Mouse (Mus musculus) stomach, embryonic 15.5 days (tissue): ENCODE data around the gene Cd300e. TPM values are rescaled to one million over a fixed set of nuclear protein-coding genes. Genes with fewer than 3 reads are reported as not detected.

Experiments
- ATAC-seq: fragments of 200-750 bp; cut with Nextera tagmentation; 2 replicates; pipeline ENCODE4 v1.8.0; 2017; ENCODE audit warnings: low read depth, moderate number of reproducible peaks, moderate TSS enrichment; ENCODE audit not compliant: insufficient read depth, low FRiP score
- H3K27ac ChIP-seq: fragments of 300-500 bp; sonication (generic); 2 replicates; pipeline ENCODE4 v1.5.1; 2015; ENCODE audit warnings: mild to moderate bottlenecking, inconsistent platforms
- H3K27me3 ChIP-seq: fragments of 300-500 bp; sonication (generic); replicated peaks from 2 replicates; pipeline ENCODE4 v1.6.1; 2015; ENCODE audit warnings: inconsistent platforms
- H3K36me3 ChIP-seq: fragments of 300-500 bp; sonication (generic); 2 replicates; pipeline ENCODE4 v1.6.1; 2015; ENCODE audit warnings: inconsistent platforms
- H3K4me1 ChIP-seq: fragments of 300-500 bp; sonication (generic); 2 replicates; pipeline ENCODE4 v1.6.1; 2015; ENCODE audit warnings: inconsistent platforms
- H3K4me2 ChIP-seq: fragments of 300-500 bp; sonication (generic); 2 replicates; pipeline ENCODE4 v1.6.1; 2015; ENCODE audit warnings: mild to moderate bottlenecking, inconsistent platforms
- H3K4me3 ChIP-seq: fragments of 300-500 bp; sonication (generic); replicated peaks from 2 replicates; pipeline ENCODE4 v1.5.1; 2015; ENCODE audit warnings: inconsistent platforms
- H3K9ac ChIP-seq: fragments of 300-500 bp; sonication (generic); 2 replicates; pipeline ENCODE4 v1.6.1; 2015; ENCODE audit warnings: inconsistent platforms
- H3K9me3 ChIP-seq: fragments of 300-500 bp; sonication (generic); 2 replicates; pipeline ENCODE4 v1.6.1; 2016; ENCODE audit warnings: inconsistent platforms
- WGBS: fragments of 180-500 bp; shearing (Covaris S2); methylation state at CpG from one replicate; pipeline ENCODE4 v1.1.7; 2015; 5-methylcytosine and 5-hydroxymethylcytosine counted together
- polyA plus RNA-seq: library from polyadenylated mRNA; unstranded; fragments of >200 nt; fragmentation: Nextera tagmentation; extraction: Ambion mirVana; gene quantifications from 2 replicates; pipeline ENCODE4 v1.2.1, GENCODE M21; 2015

The Cd300e gene
- 0.10 and 0.15 TPM in 2 replicates for polyA plus RNA-seq

GRCm38 (mm10) chr11:115062077-115062476 is at the start of gene Cd300e:
Gene Cd300e (minus strand): TSS chr11:115062177.
- Histone ChIP-seq H3K27ac (no peak within 1 kb of the TSS), H3K4me3 (no peak within 1 kb of the TSS), H3K9me3 (no peaks in the 10 kb centered on the region), H3K4me1 (0 out of 2 replicates have a peak, but pooled peaks cover 2% of the 10 kb centered on the region), H3K27me3 (no peaks in the 10 kb centered on the region), H3K4me2 (no peak within 1 kb of the TSS), H3K36me3 (no peaks in the 10 kb centered on the region), H3K9ac (no peak within 1 kb of the TSS)
- ATAC-seq = no peak
- 26% methylated on average over 5 of the region's 5 CpGs for WGBS

- H3K4me3 ChIP-seq = no peak overlapping the region
- no peak overlapping the region for H3K27ac ChIP-seq
- 76% methylated on average over 4 of the region's 5 CpGs for WGBS
- H3K9me3 ChIP-seq = no peaks in the 10 kb centered on the region
- H3K27me3 ChIP-seq = no peaks in the 10 kb centered on the region
- H3K4me1 ChIP-seq = no peaks in the 10 kb centered on the region
- ATAC-seq = no peak
- H3K4me2 ChIP-seq = no peak overlapping the region
- no peak overlapping the region for H3K9ac ChIP-seq
- H3K36me3 ChIP-seq = no peaks in the 10 kb centered on the region
Measured at GRCm38 (mm10) chr11:115110271-115110670, 48.3 kb upstream of the Cd300e start.

- no peak overlapping the region for H3K4me2 ChIP-seq
- H3K36me3 ChIP-seq = no peaks in the 10 kb centered on the region
- H3K4me1 ChIP-seq = no peaks in the 10 kb centered on the region
- no peak overlapping the region for H3K4me3 ChIP-seq
- no peaks in the 10 kb centered on the region for H3K27me3 ChIP-seq
- H3K9ac ChIP-seq = no peak overlapping the region
- no peaks in the 10 kb centered on the region for H3K9me3 ChIP-seq
- WGBS = 88% methylated on average over 8 of the region's 8 CpGs
- no peak overlapping the region for H3K27ac ChIP-seq
- no peak for ATAC-seq
Measured at GRCm38 (mm10) chr11:115108176-115108575, 46.2 kb upstream of the Cd300e start.

- Histone ChIP-seq H3K4me1 (no peaks in the 10 kb centered on the region), H3K4me3 (no peak overlapping the region), H3K36me3 (no peaks in the 10 kb centered on the region), H3K9me3 (no peaks in the 10 kb centered on the region), H3K27me3 (no peaks in the 10 kb centered on the region), H3K4me2 (no peak overlapping the region), H3K27ac (no peak overlapping the region), H3K9ac (no peak overlapping the region)
- no peak; the same call in 1 of the 2 replicates for ATAC-seq
- WGBS = 27% methylated on average over 4 of the region's 4 CpGs
Measured at GRCm38 (mm10) chr11:115107403-115107916, 45.5 kb upstream of the Cd300e start.

GRCm38 (mm10) chr11:115106638-115107037 is 44.7 kb upstream of the Cd300e start:
- Histone ChIP-seq H3K36me3 (no peaks in the 10 kb centered on the region), H3K27ac (no peak overlapping the region), H3K27me3 (no peaks in the 10 kb centered on the region), H3K4me2 (no peak overlapping the region), H3K9me3 (no peaks in the 10 kb centered on the region), H3K9ac (no peak overlapping the region), H3K4me1 (no peaks in the 10 kb centered on the region), H3K4me3 (no peak overlapping the region)
- ATAC-seq = no peak
- 77% methylated on average over 2 of the region's 2 CpGs for WGBS

GRCm38 (mm10) chr11:115104769-115105563 is 43.0 kb upstream of the Cd300e start:
- no peak overlapping the region for H3K9ac ChIP-seq
- WGBS = 74% methylated on average over 8 of the region's 8 CpGs
- no peak for ATAC-seq
- H3K27ac ChIP-seq = no peak overlapping the region
- no peaks in the 10 kb centered on the region for H3K9me3 ChIP-seq
- H3K4me3 ChIP-seq = no peak overlapping the region
- H3K4me1 ChIP-seq = no peaks in the 10 kb centered on the region
- no peaks in the 10 kb centered on the region for H3K27me3 ChIP-seq
- H3K36me3 ChIP-seq = no peaks in the 10 kb centered on the region
- no peak overlapping the region for H3K4me2 ChIP-seq

GRCm38 (mm10) chr11:115103470-115104413 is 41.8 kb upstream of the Cd300e start:
- no peak for ATAC-seq
- Histone ChIP-seq H3K4me2 (no peak overlapping the region), H3K4me1 (no peaks in the 10 kb centered on the region), H3K4me3 (no peak overlapping the region), H3K9me3 (no peaks in the 10 kb centered on the region), H3K36me3 (no peaks in the 10 kb centered on the region), H3K27ac (no peak overlapping the region), H3K9ac (no peak overlapping the region), H3K27me3 (no peaks in the 10 kb centered on the region)
- 83% methylated on average over 25 of the region's 25 CpGs for WGBS

- 94% methylated on average over 9 of the region's 9 CpGs for WGBS
- Histone ChIP-seq H3K36me3 (no peaks in the 10 kb centered on the region), H3K27me3 (no peaks in the 10 kb centered on the region), H3K4me1 (no peaks in the 10 kb centered on the region), H3K9ac (no peak overlapping the region), H3K9me3 (no peaks in the 10 kb centered on the region), H3K4me2 (no peak overlapping the region), H3K4me3 (no peak overlapping the region), H3K27ac (no peak overlapping the region)
- ATAC-seq = no peak
Measured at GRCm38 (mm10) chr11:115102116-115102515, 40.1 kb upstream of the Cd300e start.

- Histone ChIP-seq H3K4me2 (no peak overlapping the region), H3K9me3 (no peaks in the 10 kb centered on the region), H3K27ac (no peak overlapping the region), H3K27me3 (no peaks in the 10 kb centered on the region), H3K36me3 (no peaks in the 10 kb centered on the region), H3K4me1 (no peaks in the 10 kb centered on the region), H3K4me3 (no peak overlapping the region), H3K9ac (no peak overlapping the region)
- 35% methylated on average over 6 of the region's 6 CpGs for WGBS
- ATAC-seq = no peak
Measured at GRCm38 (mm10) chr11:115101615-115102051, 39.7 kb upstream of the Cd300e start.

- no peaks in the 10 kb centered on the region for H3K36me3 ChIP-seq
- no peak overlapping the region for H3K4me3 ChIP-seq
- H3K9ac ChIP-seq = no peak overlapping the region
- ATAC-seq = no peak
- WGBS = 45% methylated on average over 7 of the region's 7 CpGs
- no peaks in the 10 kb centered on the region for H3K4me1 ChIP-seq
- H3K27me3 ChIP-seq = no peaks in the 10 kb centered on the region
- no peaks in the 10 kb centered on the region for H3K9me3 ChIP-seq
- no peak overlapping the region for H3K27ac ChIP-seq
- no peak overlapping the region for H3K4me2 ChIP-seq
Measured at GRCm38 (mm10) chr11:115100741-115101140, 38.8 kb upstream of the Cd300e start.

GRCm38 (mm10) chr11:115100032-115100621 is 38.1 kb upstream of the Cd300e start:
- Histone ChIP-seq H3K36me3 (no peaks in the 10 kb centered on the region), H3K4me1 (no peaks in the 10 kb centered on the region), H3K4me2 (no peak overlapping the region), H3K9ac (no peak overlapping the region), H3K27me3 (no peaks in the 10 kb centered on the region), H3K27ac (no peak overlapping the region), H3K4me3 (no peak overlapping the region), H3K9me3 (no peaks in the 10 kb centered on the region)
- no peak for ATAC-seq
- WGBS = 78% methylated on average over 5 of the region's 5 CpGs
